Mouse (Mus musculus): ENCODE measurements at regions not wholly inside any gene's neighbourhood (a gene's known extent, or its start where the extent isn't known, plus 50 kb on each side); places are given as distances from the start of the nearest gene placed in this dataset.

DNA sequence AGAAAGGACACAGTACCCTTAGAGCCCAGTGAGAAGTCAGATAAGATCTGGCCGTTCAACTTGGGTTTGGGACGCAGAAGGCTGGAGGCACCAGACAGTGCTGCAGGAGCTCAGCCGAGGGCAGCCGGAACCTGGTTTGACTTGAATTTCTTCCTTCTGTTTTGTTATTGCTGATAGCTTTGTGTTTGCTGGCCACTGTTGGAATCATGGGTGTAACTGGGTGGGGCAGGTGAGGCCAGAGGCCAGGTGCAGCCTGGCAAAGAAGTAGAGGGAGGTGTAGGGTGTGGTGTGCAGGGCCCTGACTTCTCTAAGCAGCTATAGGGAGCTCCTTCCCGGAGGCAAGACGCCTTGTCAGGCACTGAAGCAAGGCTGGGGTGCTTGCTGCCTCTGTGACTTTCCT, 275.5 kb downstream of the Tbc1d1 start:
- Histone ChIP-seq H3K4me1 (replicated peaks) (peaks cover 57% of the 10 kb centered on the region), H3K36me3 (no peaks in the 10 kb centered on the region), H3K27ac (no peak overlapping the region), H3K4me3 (replicated peaks) (no peak overlapping the region), H3K4me2 (0 out of 2 replicates have a peak overlapping the region, but pooled peaks have one; percentile 7), H3K9ac (peak overlapping the region; percentile 34; the same call in 1 of the 2 replicates), H3K9me3 (replicated peaks) (no peaks in the 10 kb centered on the region), H3K27me3 (no peaks in the 10 kb centered on the region)
- ATAC-seq (ENCODE audit: low read depth), result no peak
- DNase-seq, result no peak
- 57% methylated on average over 6 of the region's 6 CpGs for WGBS (ENCODE audit: insufficient replicate concordance)

DNA sequence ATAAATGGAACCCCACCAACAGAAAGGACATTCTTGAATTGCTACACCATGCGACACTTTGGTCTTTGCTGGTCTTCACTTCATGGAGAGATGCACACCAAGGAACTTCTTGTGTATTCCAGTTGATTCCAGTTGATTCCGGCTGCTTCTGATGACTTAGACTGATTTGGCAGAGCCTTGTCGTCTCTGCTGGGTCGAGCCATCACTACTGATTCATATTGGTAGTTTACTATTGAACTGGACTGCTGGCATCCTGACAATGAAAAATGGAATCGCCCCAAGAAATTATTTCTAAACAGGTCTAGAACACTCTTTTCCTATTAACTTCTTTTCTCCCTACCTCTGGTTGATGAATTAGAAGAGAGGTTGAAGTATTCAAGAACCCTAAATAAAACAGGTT, 277.7 kb downstream of the Tbc1d1 start:
- Histone ChIP-seq H3K36me3 (no peaks in the 10 kb centered on the region), H3K27me3 (no peaks in the 10 kb centered on the region), H3K9me3 (replicated peaks) (no peaks in the 10 kb centered on the region), H3K4me1 (replicated peaks) (peaks cover 79% of the 10 kb centered on the region), H3K4me3 (replicated peaks) (no peak overlapping the region), H3K27ac (no peak overlapping the region), H3K4me2 (no peak overlapping the region), H3K9ac (no peak overlapping the region)
- WGBS (ENCODE audit: insufficient replicate concordance), result 86% methylated on average over 5 of the region's 5 CpGs
- no peak for DNase-seq
- ATAC-seq (ENCODE audit: low read depth), result no peak

DNA sequence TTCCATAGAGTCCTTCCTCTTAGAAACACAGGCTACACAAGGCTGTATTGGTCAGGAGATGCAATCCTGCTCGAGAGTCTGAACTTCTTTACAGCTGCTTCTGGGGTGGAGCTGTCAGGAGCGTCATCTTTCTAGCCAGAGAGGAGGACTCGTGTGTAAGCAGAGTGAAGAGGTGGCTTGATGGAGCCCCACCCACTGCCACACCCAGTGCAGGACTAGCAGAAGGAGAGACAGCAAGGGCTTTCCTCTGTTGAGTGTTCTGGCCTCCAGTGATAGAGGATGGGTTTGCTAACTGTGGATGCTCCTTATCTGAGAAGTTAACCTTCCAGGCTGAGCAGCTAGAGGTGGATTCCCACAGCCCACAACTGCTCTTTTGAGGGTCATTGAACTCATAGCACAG, 279.4 kb downstream of the Tbc1d1 start:
- no peaks in the 10 kb centered on the region for H3K27me3 ChIP-seq
- H3K36me3 ChIP-seq, result no peaks in the 10 kb centered on the region
- ATAC-seq (ENCODE audit: low read depth), result peak; percentile 100
- H3K27ac ChIP-seq, result peak overlapping the region; percentile 96
- H3K4me2 ChIP-seq, result peak overlapping the region; percentile 55
- H3K4me3 ChIP-seq (replicated peaks), result peak overlapping the region; percentile 24
- peak; percentile 90 for DNase-seq
- H3K9ac ChIP-seq, result peak overlapping the region; percentile 65
- peaks cover 82% of the 10 kb centered on the region for H3K4me1 ChIP-seq (replicated peaks)
- no peaks in the 10 kb centered on the region for H3K9me3 ChIP-seq (replicated peaks)
- WGBS (ENCODE audit: insufficient replicate concordance), result 23% methylated on average over 3 of the region's 3 CpGs

DNA sequence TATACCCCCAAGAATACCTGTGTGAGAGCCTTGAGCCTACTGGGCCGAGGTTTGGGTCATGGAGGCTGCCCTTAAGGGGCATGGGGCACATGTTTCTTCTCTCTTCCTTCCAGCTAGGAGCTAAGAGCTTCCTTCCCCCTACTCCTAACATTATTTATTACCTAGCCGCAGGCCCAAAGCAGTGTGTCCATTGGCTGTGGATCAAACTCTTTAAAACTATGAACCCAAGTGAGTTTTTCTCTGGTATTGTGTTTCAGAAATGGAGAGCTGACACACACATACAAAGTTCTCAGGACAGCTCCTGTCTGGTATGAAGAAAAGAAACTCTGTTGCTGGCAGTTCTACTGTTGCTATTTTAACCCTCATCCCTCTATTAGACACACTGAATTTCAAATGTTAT, 279.9 kb downstream of the Tbc1d1 start:
- Histone ChIP-seq H3K4me3 (replicated peaks) (no peak overlapping the region), H3K9ac (peak overlapping the region; percentile 65), H3K36me3 (no peaks in the 10 kb centered on the region), H3K9me3 (replicated peaks) (no peaks in the 10 kb centered on the region), H3K4me1 (replicated peaks) (peaks cover 77% of the 10 kb centered on the region), H3K27me3 (no peaks in the 10 kb centered on the region), H3K4me2 (peak overlapping the region; percentile 55), H3K27ac (peak overlapping the region; percentile 96)
- ATAC-seq (ENCODE audit: low read depth), result no peak
- 52% methylated on average over 2 of the region's 2 CpGs for WGBS (ENCODE audit: insufficient replicate concordance)
- DNase-seq, result no peak

DNA sequence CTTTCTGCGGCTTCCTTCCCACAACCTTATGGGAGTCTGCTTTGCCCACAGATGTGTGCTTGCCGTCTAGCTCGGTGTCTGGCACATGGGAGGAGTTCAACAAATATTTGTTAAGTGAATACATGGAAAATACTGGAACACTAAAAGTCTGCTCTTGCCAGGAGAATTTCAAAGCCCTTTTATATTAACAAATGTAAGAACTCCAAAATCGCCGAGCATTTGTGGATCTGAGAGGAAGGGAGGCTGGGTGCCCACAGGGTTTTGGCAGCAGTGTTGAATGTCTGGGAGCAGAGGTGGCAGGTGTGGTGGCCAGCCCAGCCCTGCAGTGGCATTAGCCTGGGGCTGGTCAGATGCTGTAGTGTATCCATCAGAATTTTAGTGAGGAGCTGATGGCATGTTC, 281.6 kb downstream of the Tbc1d1 start:
- no peak overlapping the region for H3K4me3 ChIP-seq (replicated peaks)
- H3K27me3 ChIP-seq, result no peaks in the 10 kb centered on the region
- H3K9me3 ChIP-seq (replicated peaks), result no peaks in the 10 kb centered on the region
- H3K9ac ChIP-seq, result peak overlapping the region; percentile 11; the same call in 1 of the 2 replicates
- H3K36me3 ChIP-seq, result no peaks in the 10 kb centered on the region
- 80% methylated on average over 5 of the region's 5 CpGs for WGBS (ENCODE audit: insufficient replicate concordance)
- H3K27ac ChIP-seq, result peak overlapping the region; percentile 96
- H3K4me1 ChIP-seq (replicated peaks), result peaks cover 61% of the 10 kb centered on the region
- H3K4me2 ChIP-seq, result no peak overlapping the region
- DNase-seq (no peak), ATAC-seq (ENCODE audit: low read depth) (no peak)

DNA sequence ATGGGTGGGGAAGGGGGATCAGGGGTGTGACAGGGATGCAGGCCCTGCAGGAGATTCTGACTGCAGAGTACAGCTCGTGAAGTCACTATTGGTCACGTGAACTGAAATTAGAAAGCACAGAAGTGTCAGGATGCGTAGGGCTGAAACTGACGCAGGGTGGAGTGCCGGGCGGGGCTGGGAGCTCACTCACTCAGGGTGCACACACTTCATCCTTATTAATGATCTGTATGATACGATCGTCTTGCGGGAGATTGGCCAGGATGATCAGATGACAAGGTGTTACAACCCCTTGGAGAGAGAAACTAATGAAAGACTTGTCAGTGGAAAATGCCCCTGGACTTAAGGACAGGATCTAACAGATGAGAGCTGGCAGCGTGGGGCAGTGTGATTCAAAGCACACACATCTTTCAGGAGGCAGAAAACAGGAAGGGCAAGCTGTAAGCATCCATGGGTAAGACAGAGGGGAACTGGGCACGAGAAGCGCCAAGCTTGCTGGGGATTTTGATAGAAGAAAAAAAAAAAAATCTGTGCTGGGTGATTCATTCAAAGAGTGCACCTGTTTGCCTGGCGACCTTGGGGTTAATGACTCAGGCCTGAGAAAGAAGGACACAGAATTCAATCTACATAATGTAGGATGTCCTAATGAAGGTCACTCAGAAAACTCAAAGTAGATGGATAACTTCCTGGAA, 282.5 kb downstream of the Tbc1d1 start:
- DNase-seq, result no peak

DNA sequence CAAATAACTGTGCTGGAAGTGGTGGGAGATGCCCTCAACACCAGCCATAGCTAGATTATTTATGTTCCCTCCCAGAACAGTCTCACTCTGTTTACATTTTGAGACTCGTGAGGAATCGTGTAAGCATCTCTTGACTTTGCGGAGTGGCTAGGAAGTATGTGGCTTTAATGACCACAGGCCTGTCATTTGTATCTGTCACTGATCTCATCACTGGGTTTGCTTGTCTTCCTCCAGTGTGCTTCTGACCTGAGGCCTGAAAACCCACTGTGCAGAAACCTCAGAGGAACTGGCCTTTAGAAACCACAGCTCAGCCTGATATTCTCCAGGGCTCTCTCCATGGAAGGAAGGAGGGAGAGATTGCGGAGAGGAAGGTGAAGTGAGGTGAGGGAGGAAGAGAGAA, 291.7 kb downstream of the Tbc1d1 start:
- no peak overlapping the region for H3K27ac ChIP-seq
- H3K9me3 ChIP-seq (replicated peaks), result no peaks in the 10 kb centered on the region
- H3K36me3 ChIP-seq, result no peaks in the 10 kb centered on the region
- no peak overlapping the region for H3K9ac ChIP-seq
- no peak for ATAC-seq (ENCODE audit: low read depth)
- 20% methylated on average over 4 of the region's 4 CpGs for WGBS (ENCODE audit: insufficient replicate concordance)
- DNase-seq, result no peak
- H3K4me2 ChIP-seq, result no peak overlapping the region
- 0 out of 2 replicates have a peak, but pooled peaks cover 12% of the 10 kb centered on the region for H3K27me3 ChIP-seq
- H3K4me3 ChIP-seq (replicated peaks), result no peak overlapping the region
- no peaks in the 10 kb centered on the region for H3K4me1 ChIP-seq (replicated peaks)

More for the DNA sequence above, 282.5 kb downstream of the Tbc1d1 start:
- peaks cover 56% of the 10 kb centered on the region for H3K4me1 ChIP-seq (replicated peaks)
- H3K36me3 ChIP-seq, result no peaks in the 10 kb centered on the region
- no peak overlapping the region; the same call in 1 of the 2 replicates for H3K4me3 ChIP-seq (replicated peaks)
- 56% methylated on average over 13 of the region's 13 CpGs for WGBS (ENCODE audit: insufficient replicate concordance)
- peak overlapping the region; percentile 11; the same call in 1 of the 2 replicates for H3K9ac ChIP-seq
- no peak for ATAC-seq (ENCODE audit: low read depth)
- H3K27me3 ChIP-seq, result no peaks in the 10 kb centered on the region
- peak overlapping the region; percentile 40; the same call in 1 of the 2 replicates for H3K27ac ChIP-seq
- no peaks in the 10 kb centered on the region for H3K9me3 ChIP-seq (replicated peaks)
- peak overlapping the region; percentile 26 for H3K4me2 ChIP-seq

DNA sequence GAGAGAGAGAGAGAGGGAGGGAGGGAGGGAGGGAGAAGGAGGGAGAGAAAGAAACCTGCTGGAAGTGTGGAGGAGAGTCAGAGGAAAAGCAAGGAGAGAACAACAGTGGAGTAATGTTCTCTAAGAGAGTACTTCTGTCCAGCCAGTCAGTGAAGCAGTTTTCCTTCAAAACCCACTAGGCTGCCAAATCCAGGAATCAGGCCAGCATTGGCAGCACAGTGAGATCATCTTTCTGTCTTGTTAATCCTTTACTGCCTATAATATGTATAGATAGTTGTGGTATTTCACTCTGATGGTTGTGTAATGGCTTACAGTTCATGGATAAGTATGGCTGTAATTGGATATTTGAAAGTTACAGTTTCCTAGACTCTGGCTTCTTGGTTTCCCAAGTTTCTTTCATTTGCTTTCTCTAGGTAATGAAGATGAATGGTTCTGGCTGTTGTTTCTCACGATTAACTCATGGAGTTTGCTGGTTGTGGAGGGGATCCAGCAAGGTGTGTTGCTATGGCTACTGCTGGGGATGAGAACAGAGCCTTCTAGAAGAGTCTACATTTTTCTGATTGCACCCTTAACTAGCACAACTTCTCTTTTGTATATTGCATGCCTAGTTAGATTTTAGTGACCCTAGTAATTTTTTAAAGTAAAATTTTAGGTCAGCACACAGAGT, 296.7 kb downstream of the Tbc1d1 start:
- WGBS (ENCODE audit: insufficient replicate concordance), result 33% methylated on average over 1 of the region's 1 CpGs
- H3K9me3 ChIP-seq (replicated peaks), result no peaks in the 10 kb centered on the region
- H3K4me3 ChIP-seq (replicated peaks), result no peak overlapping the region
- no peak for DNase-seq
- H3K36me3 ChIP-seq, result no peaks in the 10 kb centered on the region
- H3K27ac ChIP-seq, result no peak overlapping the region
- no peak overlapping the region for H3K9ac ChIP-seq
- ATAC-seq (ENCODE audit: low read depth), result no peak
- no peak overlapping the region for H3K4me2 ChIP-seq
- 0 out of 2 replicates have a peak, but pooled peaks cover 11% of the 10 kb centered on the region for H3K27me3 ChIP-seq
- no peaks in the 10 kb centered on the region for H3K4me1 ChIP-seq (replicated peaks)

DNA sequence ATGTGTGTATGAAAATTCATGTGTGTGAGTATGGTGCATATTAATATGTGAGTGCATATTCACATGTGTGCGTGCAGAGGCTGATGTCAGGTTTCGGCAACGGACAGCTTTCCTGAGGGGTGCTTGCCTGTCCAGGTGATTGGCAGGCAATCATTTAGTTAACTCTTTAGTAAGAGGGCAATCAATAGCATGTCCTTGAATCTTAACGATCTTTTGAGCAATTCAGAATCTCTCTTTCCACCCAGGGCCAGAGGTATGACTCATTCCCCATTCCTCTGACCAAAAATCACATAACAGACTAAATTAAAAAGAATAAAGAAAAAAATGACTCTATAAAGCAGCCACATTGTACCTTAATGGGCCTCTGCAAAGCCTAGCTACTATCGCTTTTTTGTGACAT, 303.7 kb downstream of the Tbc1d1 start:
- Histone ChIP-seq H3K9me3 (replicated peaks) (no peaks in the 10 kb centered on the region), H3K27ac (no peak overlapping the region), H3K4me3 (replicated peaks) (no peak overlapping the region), H3K27me3 (peaks cover 30% of the 10 kb centered on the region), H3K4me2 (no peak overlapping the region), H3K4me1 (replicated peaks) (no peaks in the 10 kb centered on the region), H3K36me3 (no peaks in the 10 kb centered on the region), H3K9ac (no peak overlapping the region)
- DNase-seq, result no peak
- 66% methylated on average over 5 of the region's 5 CpGs for WGBS (ENCODE audit: insufficient replicate concordance)
- no peak for ATAC-seq (ENCODE audit: low read depth)

DNA sequence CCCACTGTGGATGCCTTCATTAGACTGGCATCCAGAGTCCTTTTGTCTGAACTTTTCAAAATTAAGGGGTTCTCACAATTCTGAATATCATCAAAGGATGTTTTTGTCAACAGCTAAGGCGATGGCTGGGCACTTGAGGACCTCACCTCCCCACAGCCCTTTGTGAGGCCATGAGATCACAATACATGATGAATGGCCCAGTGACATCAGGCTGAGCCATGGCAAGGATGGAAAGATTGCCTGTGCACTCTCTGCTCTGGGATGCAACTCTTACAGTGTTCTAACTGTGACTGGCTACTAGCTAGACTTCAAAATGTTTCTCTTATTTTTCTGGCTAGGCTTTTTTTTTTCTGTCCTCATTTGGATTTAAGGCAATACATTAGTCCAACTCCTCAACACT, 304.8 kb downstream of the Tbc1d1 start:
- no peaks in the 10 kb centered on the region for H3K4me1 ChIP-seq (replicated peaks)
- no peak overlapping the region for H3K27ac ChIP-seq
- DNase-seq (no peak), ATAC-seq (ENCODE audit: low read depth) (no peak)
- H3K9ac ChIP-seq, result no peak overlapping the region
- peaks cover 27% of the 10 kb centered on the region for H3K27me3 ChIP-seq
- H3K36me3 ChIP-seq, result no peaks in the 10 kb centered on the region
- no peaks in the 10 kb centered on the region for H3K9me3 ChIP-seq (replicated peaks)
- no peak overlapping the region for H3K4me2 ChIP-seq
- WGBS (ENCODE audit: insufficient replicate concordance), result 53% methylated on average over 1 of the region's 1 CpGs
- no peak overlapping the region for H3K4me3 ChIP-seq (replicated peaks)

DNA sequence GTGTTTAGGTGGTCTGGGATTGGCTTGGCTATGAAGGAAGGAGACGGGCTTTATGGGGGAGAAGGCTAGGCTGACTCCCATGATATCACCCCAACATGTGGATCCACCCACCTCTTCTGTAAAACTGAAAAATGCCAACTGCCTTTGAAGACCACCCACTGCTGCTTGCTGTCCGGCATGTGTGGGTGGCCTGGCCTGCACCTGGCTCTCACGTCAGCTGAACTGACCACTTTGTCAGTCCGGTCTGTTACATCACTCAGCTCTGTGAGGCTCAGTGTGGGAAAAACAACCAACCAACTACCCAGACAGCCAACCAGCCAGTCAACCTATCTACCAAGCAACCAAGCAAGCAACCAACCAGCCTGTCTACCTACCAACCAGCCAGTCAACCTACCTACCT, 305.5 kb downstream of the Tbc1d1 start:
- Histone ChIP-seq H3K9ac (no peak overlapping the region), H3K4me3 (replicated peaks) (no peak overlapping the region), H3K36me3 (no peaks in the 10 kb centered on the region), H3K27me3 (peaks cover 29% of the 10 kb centered on the region), H3K9me3 (replicated peaks) (no peaks in the 10 kb centered on the region), H3K27ac (no peak overlapping the region), H3K4me1 (replicated peaks) (no peaks in the 10 kb centered on the region), H3K4me2 (no peak overlapping the region)
- 71% methylated on average over 4 of the region's 4 CpGs for WGBS (ENCODE audit: insufficient replicate concordance)
- ATAC-seq (ENCODE audit: low read depth) (no peak), DNase-seq (no peak)

DNA sequence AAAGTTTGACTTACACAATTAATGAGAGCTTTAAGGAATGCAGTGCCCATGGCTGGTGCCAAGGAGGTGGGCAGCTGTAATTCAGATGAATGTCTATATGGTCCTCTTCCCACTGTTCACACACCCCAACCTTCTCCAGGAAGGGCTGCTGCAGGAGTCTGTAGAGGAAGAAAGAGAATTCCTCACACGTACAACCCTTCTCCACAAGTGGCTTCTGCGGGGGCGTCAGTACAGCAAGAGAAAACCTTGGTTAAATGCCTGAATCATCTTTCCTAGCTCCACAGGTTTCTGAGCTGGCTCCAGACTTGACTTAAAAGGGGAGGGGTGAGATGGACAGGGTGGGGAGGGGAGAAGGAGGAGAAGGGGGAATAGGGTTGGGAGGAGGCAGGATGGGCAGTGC, 306.3 kb downstream of the Tbc1d1 start:
- no peak overlapping the region for H3K4me3 ChIP-seq (replicated peaks)
- no peak overlapping the region for H3K9ac ChIP-seq
- H3K36me3 ChIP-seq, result no peaks in the 10 kb centered on the region
- no peak overlapping the region for H3K27ac ChIP-seq
- 55% methylated on average over 3 of the region's 3 CpGs for WGBS (ENCODE audit: insufficient replicate concordance)
- H3K4me1 ChIP-seq (replicated peaks), result no peaks in the 10 kb centered on the region
- DNase-seq (no peak), ATAC-seq (ENCODE audit: low read depth) (no peak)
- H3K9me3 ChIP-seq (replicated peaks), result no peaks in the 10 kb centered on the region
- peaks cover 29% of the 10 kb centered on the region for H3K27me3 ChIP-seq
- no peak overlapping the region for H3K4me2 ChIP-seq

Measured in liver, embryonic 13.5 days (tissue).